Mouse (Mus musculus): ENCODE measurements around the gene Lrrc8c.

Lrrc8c gene

DNA sequence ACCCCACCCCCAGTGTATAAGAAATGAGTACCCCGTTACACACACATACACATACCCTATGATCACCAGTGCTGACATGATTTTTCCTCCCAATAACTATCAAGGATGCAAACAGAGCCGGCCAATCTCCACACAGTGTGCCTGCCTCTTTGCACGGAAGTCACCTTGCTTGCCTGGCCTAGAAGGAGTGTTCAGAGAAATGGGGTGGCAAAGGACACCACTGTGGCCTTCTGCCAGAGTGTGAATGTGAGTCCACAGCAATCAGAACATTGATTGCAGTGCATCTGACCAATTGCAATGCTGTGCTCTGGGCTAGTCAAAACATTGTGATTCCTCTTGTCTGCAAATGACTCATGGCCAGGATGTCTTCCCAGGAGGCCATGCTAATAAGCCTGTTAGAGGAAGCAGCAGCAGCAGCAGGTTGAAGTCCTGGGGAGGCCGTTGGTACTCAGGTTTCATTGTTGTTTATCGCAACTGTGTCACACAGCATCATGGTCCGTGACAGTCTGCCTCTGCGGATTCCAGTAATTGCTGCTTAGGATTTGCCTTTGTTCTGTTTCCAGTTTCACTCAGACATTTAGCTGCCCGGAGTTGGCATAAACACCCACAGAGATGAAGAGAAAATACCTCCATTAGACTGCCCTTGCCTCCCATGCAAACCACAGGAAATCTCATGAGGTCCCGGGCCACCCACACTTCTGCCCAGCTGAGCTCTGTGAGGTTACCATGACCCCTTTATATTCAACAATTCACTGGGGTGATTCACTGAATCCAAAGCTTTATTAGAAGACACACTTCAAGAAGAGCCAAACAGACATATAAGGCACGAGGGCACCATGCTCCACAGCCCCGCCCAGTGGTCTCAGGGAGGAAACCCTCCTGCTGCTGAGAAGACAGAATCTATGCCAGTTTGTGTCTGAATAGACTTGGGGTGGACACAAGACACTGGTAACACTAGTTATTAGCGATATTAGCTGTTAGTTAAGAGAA lies 18.8 kb upstream of the Lrrc8c start:
- no peak for DNase-seq (ENCODE audit: low read depth, low spot score)

DNA sequence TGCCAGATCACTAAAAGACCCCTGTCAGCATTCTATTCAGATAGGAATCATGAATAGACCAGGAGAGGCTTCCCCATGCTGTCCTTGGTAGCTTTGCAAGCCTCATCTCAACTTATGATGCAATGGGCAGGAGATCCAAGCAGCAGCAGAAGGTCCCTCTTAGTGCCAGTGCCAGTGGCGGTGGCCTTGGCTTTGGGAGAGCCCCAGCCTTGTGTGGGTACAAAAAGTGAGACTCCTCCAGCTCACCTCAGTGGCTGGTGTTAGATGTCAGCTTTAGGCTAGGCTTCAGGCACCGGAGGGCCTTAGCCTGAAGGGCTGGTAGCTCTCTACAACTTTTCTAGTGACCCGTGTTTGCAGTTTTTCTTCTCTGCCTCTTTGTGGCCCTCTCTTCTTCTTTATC lies 18.1 kb upstream of the Lrrc8c start:
- DNase-seq (ENCODE audit: low read depth, low spot score), result no peak

- no peak for DNase-seq (ENCODE audit: low read depth, low spot score)
Observed at GRCm38 (mm10) chr5:105508813-105509212, 10.4 kb upstream of the Lrrc8c start.

DNA sequence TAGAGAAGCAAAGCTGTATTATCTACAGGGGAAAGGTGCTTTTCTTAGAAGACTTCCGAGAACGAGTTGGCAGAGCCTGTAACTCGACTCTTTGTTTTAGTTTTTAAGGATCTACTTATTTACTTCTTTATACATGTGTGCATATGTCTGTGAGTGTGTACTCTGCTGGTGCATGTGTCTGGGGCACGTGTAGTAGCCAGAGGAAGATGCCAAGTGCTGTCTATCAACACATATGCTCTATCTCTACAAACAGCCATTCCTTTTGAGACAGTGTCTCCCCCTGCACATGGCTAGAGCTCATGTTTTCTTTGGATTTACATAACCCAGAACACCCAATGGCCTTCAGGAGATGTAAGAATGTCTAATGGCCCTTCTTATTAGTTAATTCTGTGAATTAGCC lies 6.9 kb upstream of the Lrrc8c start:
- no peak for DNase-seq (ENCODE audit: low read depth, low spot score)

- DNase-seq (ENCODE audit: low read depth, low spot score), result no peak
Observed at GRCm38 (mm10) chr5:105515532-105515931, 3.7 kb upstream of the Lrrc8c start.

GRCm38 (mm10) chr5:105516290-105516689 lies 2.9 kb upstream of the Lrrc8c start:
- no peak for DNase-seq (ENCODE audit: low read depth, low spot score)

- DNase-seq (ENCODE audit: low read depth, low spot score), result no peak
Observed at GRCm38 (mm10) chr5:105517992-105518625, 1.1 kb upstream of the Lrrc8c start.

GRCm38 (mm10) chr5:105518626-105519095 lies 527 bp upstream of the Lrrc8c start:
- no peak for DNase-seq (ENCODE audit: low read depth, low spot score)

DNA sequence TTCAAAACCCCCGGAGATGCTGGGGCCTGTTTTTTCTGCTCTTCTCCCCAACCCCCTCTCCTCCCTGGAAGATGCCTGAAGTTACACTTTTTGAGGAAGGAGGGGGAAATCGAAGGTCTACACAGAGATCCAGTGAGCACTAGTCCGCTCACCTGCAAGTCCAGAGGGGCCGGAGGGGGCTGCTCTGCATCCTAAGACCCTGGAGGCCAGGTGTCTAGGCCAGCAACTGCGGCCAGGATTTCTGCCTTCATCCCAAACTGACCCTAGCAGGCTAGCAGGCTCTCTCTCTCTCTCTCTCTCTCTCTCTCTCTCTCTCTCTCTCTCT lies 750 bp downstream of the Lrrc8c start:
- no peak for DNase-seq (ENCODE audit: low read depth, low spot score)

DNA sequence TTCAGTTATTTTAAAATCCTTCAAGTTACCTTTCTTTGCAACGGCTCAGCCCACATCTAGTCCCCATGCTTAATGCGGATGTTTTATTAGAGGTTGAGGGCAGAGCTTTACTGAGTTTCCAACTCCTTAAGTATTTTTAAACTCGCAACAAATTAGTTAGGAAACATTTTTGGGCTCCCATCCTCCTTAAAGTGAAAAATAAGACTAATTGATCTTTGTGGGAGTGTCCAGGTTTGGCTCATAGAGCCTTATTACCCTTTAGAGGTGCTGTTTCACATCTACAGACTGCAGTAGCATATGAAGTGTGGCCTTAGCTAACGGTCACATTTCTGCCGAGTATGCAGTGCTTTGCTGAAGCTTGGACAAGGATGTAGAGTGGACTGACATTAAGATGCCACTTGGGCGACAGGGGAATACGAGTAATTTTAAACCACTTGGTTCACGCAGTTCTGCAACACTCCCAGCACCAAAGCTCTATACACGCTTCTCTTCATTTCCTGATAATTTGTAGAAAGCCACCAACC lies 1.3 kb downstream of the Lrrc8c start:
- DNase-seq (ENCODE audit: low read depth, low spot score), result no peak

DNA sequence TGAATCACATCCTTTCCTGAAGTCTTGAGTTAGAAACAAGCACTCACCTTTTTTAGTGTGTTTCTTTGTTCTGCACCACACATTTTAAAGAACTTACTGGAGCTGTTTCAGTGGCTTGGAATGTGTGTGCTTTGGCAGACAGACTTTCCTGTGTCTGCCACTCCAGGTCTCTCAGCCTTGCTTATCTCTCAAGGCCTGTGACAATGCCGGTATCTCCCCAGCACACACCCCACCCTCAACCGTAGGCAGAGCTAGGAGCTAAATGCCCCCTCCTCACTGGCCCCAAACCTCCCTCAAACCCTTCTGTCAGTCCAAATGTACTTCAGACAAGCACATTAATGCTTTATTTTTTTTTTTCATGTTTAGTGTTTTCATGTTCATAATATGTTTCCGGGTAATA lies 4.3 kb downstream of the Lrrc8c start:
- no peak for DNase-seq (ENCODE audit: low read depth, low spot score)

DNA sequence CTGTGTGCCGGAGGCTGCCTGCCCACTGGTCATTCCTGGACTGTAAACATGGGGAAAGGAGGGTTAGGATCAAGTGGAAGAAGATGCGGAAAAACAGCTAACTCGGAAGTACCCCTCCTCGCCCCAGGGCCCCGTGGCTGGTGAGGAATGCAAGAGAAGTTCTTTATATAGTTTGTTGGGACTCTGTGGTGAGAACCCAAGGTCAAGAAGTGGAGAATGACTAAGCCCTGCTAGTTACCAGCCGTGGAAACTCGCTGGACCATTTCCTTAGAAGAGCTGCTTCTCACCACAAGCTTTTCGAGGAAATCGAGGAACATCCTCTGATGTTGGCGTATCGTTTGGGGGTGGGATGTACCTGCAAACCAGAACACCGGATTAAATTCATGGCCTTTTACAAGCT lies 5.8 kb downstream of the Lrrc8c start:
- no peak for DNase-seq (ENCODE audit: low read depth, low spot score)

DNA sequence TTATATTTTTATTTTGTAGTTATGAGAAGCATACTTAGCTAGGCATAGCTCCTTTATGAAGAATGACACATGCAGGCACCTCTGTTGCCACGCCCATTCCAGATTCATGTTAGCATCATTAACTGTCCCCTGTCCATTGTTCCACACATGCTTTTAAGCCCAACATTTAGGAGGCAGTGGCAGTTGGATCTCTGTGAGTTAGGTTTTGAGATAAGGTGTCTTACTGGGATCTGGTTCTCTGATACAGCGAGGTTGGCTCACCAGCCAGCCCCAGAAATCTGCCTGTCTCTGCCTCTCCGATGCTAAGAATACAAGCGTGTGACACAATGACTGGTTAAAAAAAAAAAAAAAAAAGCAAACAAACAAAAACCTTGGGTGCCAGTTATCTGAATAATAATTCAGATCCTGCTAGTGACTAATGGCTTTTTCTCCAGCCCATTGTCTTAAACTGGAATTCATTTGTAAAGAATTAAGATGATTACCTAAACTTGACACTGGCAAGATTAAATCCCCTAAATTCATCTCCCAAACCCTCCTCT lies 7.0 kb downstream of the Lrrc8c start:
- no peak for DNase-seq (ENCODE audit: low read depth, low spot score)

DNA sequence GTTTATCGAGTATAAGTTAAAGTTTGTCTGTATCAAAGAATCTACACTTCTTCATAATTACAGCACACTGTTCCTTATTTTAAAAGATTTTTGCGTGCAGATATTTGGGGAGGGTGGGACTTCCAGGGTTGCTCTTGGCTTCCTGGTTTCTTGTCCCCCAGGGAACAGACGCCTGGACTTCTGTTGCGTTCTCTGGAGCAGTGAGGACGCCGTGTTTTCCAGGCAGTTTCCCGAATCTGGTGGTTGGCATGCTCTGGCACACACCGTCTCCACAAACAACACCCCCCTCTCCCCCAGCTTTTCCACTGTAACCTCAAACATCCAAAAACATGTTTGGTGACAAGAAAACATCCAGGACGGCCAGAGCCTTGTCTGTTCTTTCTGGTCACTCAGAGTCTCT lies 7.6 kb downstream of the Lrrc8c start:
- DNase-seq (ENCODE audit: low read depth, low spot score), result no peak

DNA sequence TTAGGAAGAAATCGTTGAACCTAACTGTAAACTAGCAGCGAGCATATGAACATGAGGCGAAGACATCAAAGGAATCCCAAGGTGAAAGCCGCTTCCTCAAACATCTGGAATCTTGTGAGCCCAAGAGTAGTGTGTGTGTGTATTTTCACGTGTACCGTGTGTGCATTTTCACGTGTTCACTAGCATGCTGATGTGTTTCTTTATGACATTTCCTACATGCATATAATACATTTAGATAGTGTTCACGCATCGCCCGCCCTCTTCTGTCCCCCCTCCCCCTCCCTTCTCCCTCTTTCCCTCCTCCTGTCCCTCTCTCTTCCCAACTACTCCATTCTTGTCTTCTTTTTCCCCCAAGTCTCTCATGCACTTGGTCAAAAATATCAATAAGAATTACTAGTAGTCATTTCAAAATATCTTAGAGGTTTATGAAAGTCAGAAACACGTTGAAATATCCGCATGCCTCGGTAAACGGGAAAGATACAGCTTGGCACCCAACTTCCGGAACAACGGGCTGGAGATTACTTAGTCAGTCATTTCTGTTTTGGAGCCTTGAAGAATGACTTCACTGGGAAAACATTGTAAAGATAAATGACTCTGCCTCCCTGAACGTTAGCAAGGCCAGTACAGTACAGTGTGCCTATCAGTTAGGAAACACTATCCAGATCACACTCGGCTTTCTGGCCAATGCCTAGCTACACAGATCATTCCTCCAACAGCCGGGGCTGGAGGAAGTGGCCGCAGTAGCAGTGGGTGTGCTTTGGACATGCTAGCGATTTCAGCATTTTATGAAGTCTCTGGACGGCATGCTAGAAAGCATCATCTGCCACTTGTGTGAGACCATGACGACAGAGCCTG lies 8.5 kb downstream of the Lrrc8c start:
- no peak for DNase-seq (ENCODE audit: low read depth, low spot score)

- DNase-seq (ENCODE audit: low read depth, low spot score), result no peak
Observed at GRCm38 (mm10) chr5:105530576-105530975, 11.4 kb downstream of the Lrrc8c start.

GRCm38 (mm10) chr5:105535186-105535585 lies 16.0 kb downstream of the Lrrc8c start:
- no peak for DNase-seq (ENCODE audit: low read depth, low spot score)

GRCm38 (mm10) chr5:105536172-105536571 lies 17.0 kb downstream of the Lrrc8c start:
- no peak for DNase-seq (ENCODE audit: low read depth, low spot score)

- DNase-seq (ENCODE audit: low read depth, low spot score), result no peak
Observed at GRCm38 (mm10) chr5:105537101-105537723, 18.0 kb downstream of the Lrrc8c start.

- no peak for DNase-seq (ENCODE audit: low read depth, low spot score)
Observed at GRCm38 (mm10) chr5:105541051-105541450, 21.9 kb downstream of the Lrrc8c start.

DNA sequence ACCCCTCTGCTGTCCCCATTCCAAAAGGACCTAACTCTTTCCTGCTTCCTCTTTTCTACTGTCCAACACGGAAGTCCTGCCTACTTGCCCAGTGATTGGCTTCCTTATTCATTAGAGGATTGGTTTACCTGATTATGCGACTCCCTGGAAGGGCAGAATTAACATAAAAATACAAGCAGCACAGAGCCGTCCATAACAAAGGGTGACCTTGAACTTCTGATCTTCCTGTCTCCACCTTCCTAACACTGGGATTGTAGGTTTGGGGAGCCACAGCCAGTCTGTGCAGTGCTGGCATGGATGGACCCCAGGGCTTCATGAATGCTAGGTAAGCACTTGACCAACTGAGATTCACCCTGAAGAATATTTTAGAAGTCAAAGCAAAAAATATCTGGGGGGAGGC lies 25.9 kb downstream of the Lrrc8c start:
- no peak for DNase-seq (ENCODE audit: low read depth, low spot score)

All from c-Kit-negative CD71-positive TER-119-positive erythroid progenitor cells, embryonic 14.5 days (primary cell).